Mouse (Mus musculus): ENCODE measurements around the gene Ccdc153. TPM values are rescaled to one million over a fixed set of nuclear protein-coding genes. Genes with fewer than 3 reads are reported as not detected.
A peak's percentile ranks its signal among the peaks of the same experiment; 100 is the strongest.

The Ccdc153 gene
- polyA plus RNA-seq (2012; rRNA removed), result 3.7 and 7.0 TPM in 2 replicates

GRCm38 (mm10) chr9:44240399-44240798 lies at the start of gene Ccdc153:
Gene Ccdc153 (plus strand): TSS chr9:44240676.
- no peak for DNase-seq
- WGBS, result 55% methylated on average over 2 of the region's 2 CpGs
- no peaks in the 10 kb centered on the region for H3K4me1 ChIP-seq (ENCODE audit: control insufficient read depth, insufficient read depth, low read length)
- TF ChIP-seq CTCF (IDR thresholded peaks at IDR 0.05; ENCODE audit: borderline replicate concordance, insufficient read depth, low read depth, low read length) (no peak), POLR2A (IDR thresholded peaks at IDR 0.05; ENCODE audit: borderline replicate concordance, insufficient read depth, low read length) (no peak)
- H3K27ac ChIP-seq (ENCODE audit: insufficient read depth, low read length), result no peak within 1 kb of the TSS
- no peaks in the 10 kb centered on the region for H3K27me3 ChIP-seq (ENCODE audit: control insufficient read depth, insufficient read depth, low read length)
- H3K4me3 ChIP-seq (replicated peaks; ENCODE audit: insufficient read depth, low read depth, low read length), result no peak within 1 kb of the TSS

DNA sequence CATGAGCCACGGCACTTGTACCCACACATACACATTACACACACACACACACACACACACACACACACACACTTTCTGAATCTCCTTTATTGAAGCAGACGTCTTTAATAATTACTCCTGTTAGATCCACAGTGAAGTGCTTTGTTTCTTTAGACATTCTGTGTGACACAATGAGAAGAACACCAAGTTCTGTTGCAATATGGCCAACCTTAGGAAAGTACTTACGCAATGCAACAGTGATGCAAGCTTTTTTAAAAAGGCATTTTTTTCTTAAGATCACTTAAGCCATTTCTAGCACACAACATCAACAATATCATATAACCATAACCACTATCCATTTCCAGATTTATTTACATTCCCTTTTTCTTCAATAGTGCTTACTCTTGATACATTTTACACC lies 49.3 kb upstream of the Ccdc153 start:
- no peak overlapping the region for H3K4me3 ChIP-seq (replicated peaks; ENCODE audit: insufficient read depth, low read depth, low read length)
- no peak for DNase-seq
- H3K4me1 ChIP-seq (ENCODE audit: control insufficient read depth, insufficient read depth, low read length), result no peaks in the 10 kb centered on the region; the same call in 1 of the 2 replicates
- H3K27ac ChIP-seq (ENCODE audit: insufficient read depth, low read length), result no peak overlapping the region
- no peak for TF ChIP-seq CTCF (IDR thresholded peaks at IDR 0.05; ENCODE audit: borderline replicate concordance, insufficient read depth, low read depth, low read length)
- TF ChIP-seq POLR2A (IDR thresholded peaks at IDR 0.05; ENCODE audit: borderline replicate concordance, insufficient read depth, low read length), result no peak
- no peaks in the 10 kb centered on the region for H3K27me3 ChIP-seq (ENCODE audit: control insufficient read depth, insufficient read depth, low read length)
- WGBS, result 86% methylated on average over 3 of the region's 3 CpGs

DNA sequence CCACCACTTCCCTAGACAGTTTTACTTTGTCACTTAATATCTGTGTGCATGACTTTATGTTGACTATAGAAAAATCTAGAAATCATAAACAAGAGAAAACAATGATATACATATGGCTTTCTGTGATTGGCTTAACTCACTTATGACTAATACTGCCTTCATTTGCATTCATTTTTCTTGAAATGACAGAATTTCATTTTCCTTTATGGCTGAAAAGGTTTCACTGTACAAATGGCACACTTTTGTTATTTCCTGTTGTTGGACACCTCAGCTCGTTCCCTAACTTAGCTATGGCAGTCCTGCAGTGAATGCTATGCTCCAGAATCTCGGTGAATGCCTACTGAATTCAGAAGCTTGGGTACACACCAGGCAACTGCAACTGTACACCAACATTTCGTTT lies 48.2 kb upstream of the Ccdc153 start:
- WGBS, result 86% methylated on average over 3 of the region's 3 CpGs
- no peaks in the 10 kb centered on the region for H3K27me3 ChIP-seq (ENCODE audit: control insufficient read depth, insufficient read depth, low read length)
- TF ChIP-seq CTCF (IDR thresholded peaks at IDR 0.05; ENCODE audit: borderline replicate concordance, insufficient read depth, low read depth, low read length) (no peak), POLR2A (IDR thresholded peaks at IDR 0.05; ENCODE audit: borderline replicate concordance, insufficient read depth, low read length) (no peak)
- no peak overlapping the region for H3K4me3 ChIP-seq (replicated peaks; ENCODE audit: insufficient read depth, low read depth, low read length)
- no peak for DNase-seq
- no peaks in the 10 kb centered on the region; the same call in 1 of the 2 replicates for H3K4me1 ChIP-seq (ENCODE audit: control insufficient read depth, insufficient read depth, low read length)
- no peak overlapping the region for H3K27ac ChIP-seq (ENCODE audit: insufficient read depth, low read length)

DNA sequence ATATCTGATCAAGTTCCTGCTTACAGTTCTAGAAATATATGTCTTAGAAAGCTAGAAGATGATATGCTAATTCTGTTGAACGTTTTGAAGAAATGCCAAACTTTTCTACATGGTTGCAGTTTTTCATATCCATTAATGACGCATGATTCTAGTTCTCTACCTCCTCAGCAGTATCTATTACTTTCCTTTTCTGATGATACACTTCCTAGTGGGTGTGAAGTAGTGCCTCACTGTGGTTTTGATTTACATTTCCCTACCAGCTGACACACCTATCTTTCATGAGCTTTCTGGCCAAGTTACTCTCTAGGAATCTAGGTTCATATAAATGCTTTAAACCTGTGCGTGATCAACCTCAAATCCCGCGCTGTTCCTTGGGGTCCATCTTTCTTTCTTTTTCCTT lies 47.7 kb upstream of the Ccdc153 start:
- WGBS, result 93% methylated on average over 5 of the region's 5 CpGs
- no peak for DNase-seq
- no peak overlapping the region for H3K4me3 ChIP-seq (replicated peaks; ENCODE audit: insufficient read depth, low read depth, low read length)
- no peaks in the 10 kb centered on the region; the same call in 1 of the 2 replicates for H3K4me1 ChIP-seq (ENCODE audit: control insufficient read depth, insufficient read depth, low read length)
- no peak for TF ChIP-seq POLR2A (IDR thresholded peaks at IDR 0.05; ENCODE audit: borderline replicate concordance, insufficient read depth, low read length)
- no peak for TF ChIP-seq CTCF (IDR thresholded peaks at IDR 0.05; ENCODE audit: borderline replicate concordance, insufficient read depth, low read depth, low read length)
- no peaks in the 10 kb centered on the region for H3K27me3 ChIP-seq (ENCODE audit: control insufficient read depth, insufficient read depth, low read length)
- H3K27ac ChIP-seq (ENCODE audit: insufficient read depth, low read length), result no peak overlapping the region

GRCm38 (mm10) chr9:44194000-44194399 lies 46.5 kb upstream of the Ccdc153 start:
- Histone ChIP-seq H3K4me1 (ENCODE audit: control insufficient read depth, insufficient read depth, low read length) (peaks cover 3% of the 10 kb centered on the region; the same call in 1 of the 2 replicates), H3K27me3 (ENCODE audit: control insufficient read depth, insufficient read depth, low read length) (no peaks in the 10 kb centered on the region), H3K4me3 (replicated peaks; ENCODE audit: insufficient read depth, low read depth, low read length) (no peak overlapping the region), H3K27ac (ENCODE audit: insufficient read depth, low read length) (no peak overlapping the region)
- DNase-seq, result no peak
- WGBS, result 89% methylated on average over 1 of the region's 1 CpGs
- TF ChIP-seq POLR2A (IDR thresholded peaks at IDR 0.05; ENCODE audit: borderline replicate concordance, insufficient read depth, low read length) (no peak), CTCF (IDR thresholded peaks at IDR 0.05; ENCODE audit: borderline replicate concordance, insufficient read depth, low read depth, low read length) (no peak)

- Histone ChIP-seq H3K4me1 (ENCODE audit: control insufficient read depth, insufficient read depth, low read length) (peaks cover 3% of the 10 kb centered on the region; the same call in 1 of the 2 replicates), H3K4me3 (replicated peaks; ENCODE audit: insufficient read depth, low read depth, low read length) (no peak overlapping the region), H3K27ac (ENCODE audit: insufficient read depth, low read length) (no peak overlapping the region), H3K27me3 (ENCODE audit: control insufficient read depth, insufficient read depth, low read length) (no peaks in the 10 kb centered on the region)
- WGBS, result 94% methylated on average over 4 of the region's 4 CpGs
- DNase-seq, result no peak
- TF ChIP-seq POLR2A (IDR thresholded peaks at IDR 0.05; ENCODE audit: borderline replicate concordance, insufficient read depth, low read length) (no peak), CTCF (IDR thresholded peaks at IDR 0.05; ENCODE audit: borderline replicate concordance, insufficient read depth, low read depth, low read length) (no peak)
These were observed 44.1 kb upstream of the Ccdc153 start for GRCm38 (mm10) chr9:44196354-44196753.

DNA sequence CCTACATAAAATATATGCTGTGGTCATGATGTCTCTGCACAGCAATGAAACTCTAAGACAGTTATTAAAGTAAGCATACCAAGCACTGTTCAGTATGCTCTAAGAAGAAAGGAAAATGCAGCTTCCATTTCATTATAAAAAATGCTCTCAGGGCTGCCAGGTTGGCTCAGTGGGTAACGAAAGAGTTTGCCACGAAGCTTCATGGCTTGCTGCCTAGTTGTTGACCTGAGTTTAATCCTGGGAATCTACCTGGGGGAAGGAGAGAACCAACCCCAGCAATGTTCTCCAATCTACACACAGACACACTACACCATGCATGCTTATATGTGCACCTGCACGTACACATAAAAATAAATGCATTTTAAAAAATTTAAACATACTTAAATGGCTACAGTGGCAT lies 41.3 kb upstream of the Ccdc153 start:
- peak; percentile 40 to 73 for DNase-seq
- Histone ChIP-seq H3K27ac (ENCODE audit: insufficient read depth, low read length) (0 out of 2 replicates have a peak overlapping the region, but pooled peaks have one; percentile 56), H3K4me3 (replicated peaks; ENCODE audit: insufficient read depth, low read depth, low read length) (no peak overlapping the region), H3K4me1 (ENCODE audit: control insufficient read depth, insufficient read depth, low read length) (peaks cover 3% of the 10 kb centered on the region; the same call in 1 of the 2 replicates), H3K27me3 (ENCODE audit: control insufficient read depth, insufficient read depth, low read length) (no peaks in the 10 kb centered on the region)
- WGBS, result 30% methylated on average over 3 of the region's 3 CpGs
- no peak for TF ChIP-seq CTCF (IDR thresholded peaks at IDR 0.05; ENCODE audit: borderline replicate concordance, insufficient read depth, low read depth, low read length)
- no peak for TF ChIP-seq POLR2A (IDR thresholded peaks at IDR 0.05; ENCODE audit: borderline replicate concordance, insufficient read depth, low read length)

- Histone ChIP-seq H3K4me3 (replicated peaks; ENCODE audit: insufficient read depth, low read depth, low read length) (no peak overlapping the region), H3K27me3 (ENCODE audit: control insufficient read depth, insufficient read depth, low read length) (no peaks in the 10 kb centered on the region), H3K27ac (ENCODE audit: insufficient read depth, low read length) (no peak overlapping the region), H3K4me1 (ENCODE audit: control insufficient read depth, insufficient read depth, low read length) (peaks cover 3% of the 10 kb centered on the region; the same call in 1 of the 2 replicates)
- DNase-seq, result no peak
- TF ChIP-seq POLR2A (IDR thresholded peaks at IDR 0.05; ENCODE audit: borderline replicate concordance, insufficient read depth, low read length), result no peak
- no peak for TF ChIP-seq CTCF (IDR thresholded peaks at IDR 0.05; ENCODE audit: borderline replicate concordance, insufficient read depth, low read depth, low read length)
These were observed 40.9 kb upstream of the Ccdc153 start for GRCm38 (mm10) chr9:44199580-44199979.

All from cerebellum, adult 2 months (tissue).